Mouse (Mus musculus) lung, embryonic 16.5 days (tissue): Measurements from ENCODE around the gene Arrdc4. TPM values are rescaled to one million over a fixed set of nuclear protein-coding genes. Genes with fewer than 3 reads are reported as not detected.

ENCODE experiments used
- ATAC-seq: fragments of 200-750 bp; cut with Nextera tagmentation; 2 replicates; pipeline ENCODE4 v1.8.0; 2017; ENCODE audit warnings: low read depth, mild to moderate bottlenecking, moderate library complexity
- H3K27ac ChIP-seq: fragments of 300-500 bp; sonication (generic); 2 replicates; pipeline ENCODE4 v1.5.1; 2014; ENCODE audit warnings: mild to moderate bottlenecking, control low read depth, low read length
- H3K27me3 ChIP-seq: fragments of 300-500 bp; sonication (generic); 2 replicates; pipeline ENCODE4 v1.6.1; 2014; ENCODE audit warnings: low read depth, low read length, mixed read lengths; ENCODE audit not compliant: control insufficient read depth, insufficient read depth
- H3K36me3 ChIP-seq: fragments of 300-500 bp; sonication (generic); 2 replicates; pipeline ENCODE4 v1.6.1; 2014; ENCODE audit warnings: low read length; ENCODE audit not compliant: control insufficient read depth, insufficient read depth
- H3K4me1 ChIP-seq: fragments of 300-500 bp; sonication (generic); replicated peaks from 2 replicates; pipeline ENCODE4 v1.6.1; 2014; ENCODE audit warnings: low read length, mixed read lengths; ENCODE audit not compliant: control insufficient read depth, insufficient read depth
- H3K4me2 ChIP-seq: fragments of 300-500 bp; sonication (generic); 2 replicates; pipeline ENCODE4 v1.6.1; 2014; ENCODE audit warnings: low read depth, low read length, control low read depth
- H3K4me3 ChIP-seq: fragments of 300-500 bp; sonication (generic); 2 replicates; pipeline ENCODE4 v1.5.1; 2014; ENCODE audit warnings: mild to moderate bottlenecking, low read length, control low read depth
- H3K9ac ChIP-seq: fragments of 300-500 bp; sonication (generic); 2 replicates; pipeline ENCODE4 v1.6.1; 2014; ENCODE audit warnings: low read length, control low read depth
- H3K9me3 ChIP-seq: fragments of 300-500 bp; sonication (generic); 2 replicates; pipeline ENCODE4 v1.6.1; 2016; ENCODE audit warnings: low read length; ENCODE audit not compliant: control insufficient read depth
- WGBS: fragments of 180-500 bp; shearing (Covaris S2); extraction: QIAGEN DNeasy Blood & Tissue Kit; methylation state at CpG from one replicate; pipeline ENCODE4 v1.1.7; 2014; 5-methylcytosine and 5-hydroxymethylcytosine counted together
- polyA plus RNA-seq: library from polyadenylated mRNA; unstranded; fragments of >200 nt; fragmentation: Nextera tagmentation; extraction: Ambion mirVana; gene quantifications from 2 replicates; pipeline ENCODE4 v1.2.1, GENCODE M21; 2015

Gene Arrdc4
- polyA plus RNA-seq, 1 experiment from 2014 or later = 18.2 TPM

DNA sequence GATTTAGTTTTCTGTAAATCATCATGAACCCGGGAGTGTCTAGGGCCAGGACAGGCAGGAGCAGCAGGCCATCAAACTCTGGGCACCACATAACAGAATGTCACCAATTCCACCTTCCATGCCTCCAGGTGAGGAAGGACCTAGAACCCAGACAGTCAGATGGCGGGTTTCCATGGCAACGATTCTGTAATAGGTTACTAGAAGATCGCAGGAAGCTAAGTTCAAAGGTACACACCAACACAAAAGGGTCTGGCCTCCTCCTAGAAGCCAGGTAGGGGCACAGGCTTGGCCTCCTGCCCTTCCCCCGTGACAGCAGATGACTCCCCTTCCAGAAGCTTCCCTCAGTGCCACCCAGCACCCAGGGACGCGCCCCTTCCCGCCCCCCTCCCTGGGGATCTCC lies 680 bp downstream of the Arrdc4 start:
- Histone ChIP-seq H3K4me1 (peaks cover 13% of the 10 kb centered on the region), H3K36me3 (peaks cover 6% of the 10 kb centered on the region; the same call in 1 of the 2 replicates), H3K9me3 (no peaks in the 10 kb centered on the region), H3K27me3 (no peaks in the 10 kb centered on the region), H3K27ac (peak overlapping the region; percentile 80), H3K4me3 (peak overlapping the region; percentile 73), H3K4me2 (peak overlapping the region; percentile 79), H3K9ac (peak overlapping the region; percentile 83)
- WGBS = 13% methylated on average over 8 of the region's 8 CpGs
- no peak for ATAC-seq

DNA sequence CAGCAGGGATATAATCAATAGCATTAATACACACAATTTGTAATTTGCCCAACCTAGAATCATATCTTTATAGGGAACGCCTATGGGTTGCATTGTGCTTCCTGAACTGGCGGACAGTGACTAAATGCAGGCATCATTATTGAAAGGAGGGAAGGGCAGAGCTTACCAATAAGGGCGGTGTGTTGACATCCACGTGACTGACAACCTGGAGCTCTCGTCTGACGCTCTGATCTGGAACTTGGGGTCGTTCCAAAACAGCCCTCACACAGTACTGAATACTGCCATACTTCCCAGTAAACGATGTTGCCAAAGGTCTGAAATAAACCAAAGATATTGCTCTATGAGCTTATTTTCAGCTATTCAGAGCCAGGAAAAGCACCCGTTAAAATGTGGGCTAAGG lies 4.4 kb downstream of the Arrdc4 start:
- H3K27ac ChIP-seq = no peak overlapping the region
- no peaks in the 10 kb centered on the region for H3K27me3 ChIP-seq
- H3K4me1 ChIP-seq = peaks cover 9% of the 10 kb centered on the region
- no peak overlapping the region for H3K4me3 ChIP-seq
- no peaks in the 10 kb centered on the region for H3K9me3 ChIP-seq
- no peak overlapping the region for H3K4me2 ChIP-seq
- ATAC-seq = no peak
- no peak overlapping the region for H3K9ac ChIP-seq
- 81% methylated on average over 9 of the region's 9 CpGs for WGBS
- peaks cover 17% of the 10 kb centered on the region for H3K36me3 ChIP-seq

DNA sequence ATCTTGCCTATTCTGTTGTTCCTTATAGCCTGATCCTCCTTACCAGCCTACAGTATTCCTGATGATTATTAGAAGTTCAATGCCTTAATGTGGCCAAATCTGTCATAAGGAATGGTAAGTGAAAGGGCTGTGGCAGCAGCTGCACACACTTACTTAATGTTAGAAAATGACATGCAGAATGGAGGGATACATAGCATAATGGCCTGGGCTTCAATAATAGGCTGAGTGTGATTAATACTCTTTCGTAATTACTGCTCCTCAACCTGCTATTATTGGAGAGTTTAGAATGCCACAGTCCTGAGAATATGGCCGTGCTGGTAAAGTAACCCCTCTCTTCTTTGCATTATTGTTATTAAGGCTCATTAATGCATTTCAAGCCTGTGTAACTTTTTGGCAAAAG lies 4.8 kb downstream of the Arrdc4 start:
- peaks cover 20% of the 10 kb centered on the region for H3K36me3 ChIP-seq
- 88% methylated on average over 2 of the region's 2 CpGs for WGBS
- H3K9me3 ChIP-seq = no peaks in the 10 kb centered on the region

DNA sequence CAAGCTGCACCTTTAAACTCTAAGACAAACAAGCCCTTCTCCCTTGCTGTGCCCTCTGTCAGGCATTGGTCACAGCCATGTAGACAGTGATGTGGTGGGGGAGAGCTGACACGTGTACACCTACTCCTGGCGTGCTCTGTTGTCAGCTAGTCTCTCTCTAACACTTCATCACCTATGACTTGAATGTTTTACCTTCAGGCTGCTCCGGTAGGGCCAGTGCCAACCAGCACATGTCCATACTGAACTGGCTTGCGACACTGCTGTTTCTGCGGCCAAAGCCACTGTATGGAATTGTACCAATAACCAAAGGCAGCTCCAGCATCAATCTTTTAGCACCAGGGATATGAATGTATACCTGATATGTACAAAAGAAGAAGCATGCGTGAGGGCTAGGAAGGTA lies 8.3 kb downstream of the Arrdc4 start:
- ATAC-seq = no peak
- H3K36me3 ChIP-seq = peaks cover 22% of the 10 kb centered on the region
- no peak overlapping the region for H3K4me3 ChIP-seq
- H3K9ac ChIP-seq = no peak overlapping the region
- no peaks in the 10 kb centered on the region for H3K9me3 ChIP-seq
- H3K27me3 ChIP-seq = no peaks in the 10 kb centered on the region
- no peak overlapping the region for H3K27ac ChIP-seq
- no peaks in the 10 kb centered on the region for H3K4me1 ChIP-seq
- WGBS = 86% methylated on average over 6 of the region's 6 CpGs
- H3K4me2 ChIP-seq = no peak overlapping the region

More for the DNA sequence above, 4.8 kb downstream of the Arrdc4 start:
- Histone ChIP-seq H3K4me3 (no peak overlapping the region), H3K27me3 (no peaks in the 10 kb centered on the region), H3K4me2 (no peak overlapping the region), H3K27ac (no peak overlapping the region), H3K4me1 (peaks cover 7% of the 10 kb centered on the region), H3K9ac (no peak overlapping the region)
- ATAC-seq = no peak

DNA sequence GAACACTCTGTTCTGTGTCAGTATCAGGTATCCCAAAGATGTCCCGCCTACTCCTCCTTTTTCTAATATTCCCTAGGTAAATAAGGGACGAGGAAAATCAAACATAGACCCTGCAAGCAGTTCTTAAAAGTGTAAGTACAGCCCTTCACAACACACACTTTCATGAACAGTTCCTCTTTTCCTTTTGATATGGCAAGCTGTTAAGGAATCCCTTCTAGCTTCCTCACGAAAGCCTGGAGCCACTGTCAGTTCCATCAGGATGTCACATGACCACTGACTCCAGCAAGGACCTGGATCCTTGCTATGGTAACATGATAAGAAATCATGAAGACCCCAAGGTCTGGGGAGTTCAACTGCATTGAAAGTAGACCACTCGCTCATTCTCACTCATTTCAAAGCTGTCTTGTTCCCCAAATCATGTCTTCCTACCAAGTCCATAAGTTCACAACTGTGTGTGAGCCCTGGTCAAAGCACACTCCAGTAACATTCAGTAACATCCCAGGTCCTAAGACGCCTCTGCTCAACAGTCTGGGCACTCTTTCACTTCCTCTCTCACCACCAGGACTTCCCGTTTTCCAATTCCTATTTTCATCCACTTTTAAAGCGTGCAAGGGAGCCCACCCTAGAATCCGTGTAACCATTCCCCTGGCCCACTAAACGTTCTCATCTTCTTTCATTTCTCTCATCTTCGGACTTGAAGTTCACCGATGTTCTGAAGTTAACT lies 10.2 kb downstream of the Arrdc4 start:
- H3K36me3 ChIP-seq = peaks cover 15% of the 10 kb centered on the region
- no peak overlapping the region for H3K9ac ChIP-seq
- H3K27me3 ChIP-seq = no peaks in the 10 kb centered on the region
- no peak for ATAC-seq
- H3K4me1 ChIP-seq = no peaks in the 10 kb centered on the region
- no peak overlapping the region for H3K4me3 ChIP-seq
- H3K27ac ChIP-seq = no peak overlapping the region
- H3K9me3 ChIP-seq = no peaks in the 10 kb centered on the region
- no peak overlapping the region for H3K4me2 ChIP-seq
- 77% methylated on average over 11 of the region's 11 CpGs for WGBS

DNA sequence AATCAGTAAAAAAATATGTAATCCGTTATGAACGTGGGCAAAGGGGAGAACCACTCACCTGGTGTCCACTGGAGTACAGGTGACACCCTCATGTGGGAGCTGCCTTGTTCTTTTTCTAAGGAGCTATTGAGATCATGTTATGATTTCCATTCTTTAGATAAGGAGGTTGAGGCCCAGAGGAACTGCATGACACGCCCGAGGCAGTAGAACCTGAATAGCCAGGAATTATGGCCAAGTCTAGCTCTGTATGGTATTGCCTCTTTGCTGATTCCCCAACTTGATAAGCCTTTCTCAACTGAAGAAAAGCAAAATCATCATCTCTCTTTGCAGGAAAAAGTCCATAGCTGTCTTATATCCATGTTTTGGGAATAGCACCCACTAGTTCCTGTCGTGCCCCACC lies 22.7 kb downstream of the Arrdc4 start:
- H3K27ac ChIP-seq = no peak overlapping the region
- ATAC-seq = peak; percentile 57
- 66% methylated on average over 5 of the region's 5 CpGs for WGBS
- H3K9ac ChIP-seq = no peak overlapping the region
- H3K4me1 ChIP-seq = peaks cover 3% of the 10 kb centered on the region; the same call in 1 of the 2 replicates
- H3K4me2 ChIP-seq = no peak overlapping the region
- H3K27me3 ChIP-seq = no peaks in the 10 kb centered on the region
- no peaks in the 10 kb centered on the region for H3K36me3 ChIP-seq
- H3K9me3 ChIP-seq = no peaks in the 10 kb centered on the region
- no peak overlapping the region for H3K4me3 ChIP-seq

DNA sequence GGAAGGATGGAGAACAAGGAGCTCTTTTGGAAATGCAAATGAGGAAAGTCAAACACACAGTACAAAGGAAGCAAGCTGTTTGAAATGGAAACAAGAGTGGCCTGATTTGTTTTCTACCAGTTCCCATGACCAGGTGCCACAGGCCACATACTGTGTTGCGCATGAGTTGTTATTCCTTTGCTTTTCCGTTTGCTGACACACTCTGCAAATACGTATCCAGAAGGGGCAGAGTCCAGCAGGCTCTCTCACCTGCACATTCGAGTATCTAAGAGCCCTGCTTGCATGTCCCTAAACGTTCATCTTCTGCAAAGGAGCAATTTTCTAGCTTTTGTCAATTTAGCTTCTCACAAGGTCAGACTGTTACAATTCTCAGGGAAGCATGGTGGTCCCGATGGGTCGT lies 24.3 kb downstream of the Arrdc4 start:
- no peak for ATAC-seq

DNA sequence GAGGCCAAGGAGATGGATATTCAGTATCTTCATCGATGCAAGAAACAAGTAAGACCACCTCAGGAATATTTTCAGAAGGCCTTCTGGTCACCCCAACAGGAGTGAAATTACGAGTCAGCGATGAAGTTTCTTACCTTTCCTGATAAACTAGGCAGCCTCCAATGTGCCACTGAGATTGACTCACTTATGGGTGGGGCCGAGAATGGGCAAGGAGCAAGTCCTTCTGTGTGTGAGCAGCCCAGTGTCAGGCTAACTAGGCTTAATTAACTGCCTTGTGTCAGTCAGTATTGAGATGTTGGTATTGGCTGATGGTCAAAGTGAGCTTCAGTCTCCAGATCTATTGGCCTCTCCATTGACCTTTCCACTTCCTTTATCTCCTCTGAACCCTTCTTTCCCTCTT lies 27.5 kb downstream of the Arrdc4 start:
- WGBS = 86% methylated on average over 4 of the region's 4 CpGs
- Histone ChIP-seq H3K27me3 (no peaks in the 10 kb centered on the region), H3K27ac (no peak overlapping the region), H3K9ac (no peak overlapping the region), H3K4me1 (peaks cover 10% of the 10 kb centered on the region), H3K4me3 (no peak overlapping the region), H3K4me2 (no peak overlapping the region), H3K36me3 (no peaks in the 10 kb centered on the region), H3K9me3 (no peaks in the 10 kb centered on the region)
- ATAC-seq = no peak

More for the DNA sequence above, 24.3 kb downstream of the Arrdc4 start:
- Histone ChIP-seq H3K9ac (no peak overlapping the region), H3K27me3 (no peaks in the 10 kb centered on the region), H3K4me2 (no peak overlapping the region), H3K36me3 (no peaks in the 10 kb centered on the region), H3K9me3 (no peaks in the 10 kb centered on the region), H3K27ac (no peak overlapping the region), H3K4me1 (peaks cover 3% of the 10 kb centered on the region; the same call in 1 of the 2 replicates), H3K4me3 (no peak overlapping the region)
- WGBS = 69% methylated on average over 7 of the region's 7 CpGs

DNA sequence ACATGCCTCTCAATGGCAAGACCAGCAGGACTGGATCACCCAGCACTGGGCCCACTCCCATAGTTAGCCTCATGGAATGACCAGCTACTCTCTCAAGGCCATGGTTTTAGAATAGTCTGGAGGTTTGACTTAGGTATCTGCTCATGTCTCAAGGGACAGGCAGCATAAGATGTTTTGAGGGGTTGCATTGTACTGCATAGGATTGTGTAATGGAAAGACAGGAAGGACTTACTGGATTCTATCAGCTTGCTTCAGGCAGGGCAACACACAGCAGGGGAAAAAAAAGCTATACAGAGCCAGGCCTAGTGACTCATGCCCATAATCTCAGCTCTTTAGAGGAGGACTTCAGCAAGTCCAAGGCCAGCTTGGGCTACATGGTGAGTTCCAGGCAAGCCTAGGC lies 31.1 kb downstream of the Arrdc4 start:
- peak overlapping the region; percentile 44; the same call in 1 of the 2 replicates for H3K4me2 ChIP-seq
- H3K4me1 ChIP-seq = peaks cover 12% of the 10 kb centered on the region
- H3K27ac ChIP-seq = peak overlapping the region; percentile 27; the same call in 1 of the 2 replicates
- H3K36me3 ChIP-seq = no peaks in the 10 kb centered on the region
- no peaks in the 10 kb centered on the region for H3K27me3 ChIP-seq
- no peak overlapping the region for H3K9ac ChIP-seq
- no peak overlapping the region for H3K4me3 ChIP-seq
- no peaks in the 10 kb centered on the region for H3K9me3 ChIP-seq
- ATAC-seq = peak; percentile 47
